Mouse (Mus musculus): ENCODE results near the gene Tns1.

Gene Tns1

DNA sequence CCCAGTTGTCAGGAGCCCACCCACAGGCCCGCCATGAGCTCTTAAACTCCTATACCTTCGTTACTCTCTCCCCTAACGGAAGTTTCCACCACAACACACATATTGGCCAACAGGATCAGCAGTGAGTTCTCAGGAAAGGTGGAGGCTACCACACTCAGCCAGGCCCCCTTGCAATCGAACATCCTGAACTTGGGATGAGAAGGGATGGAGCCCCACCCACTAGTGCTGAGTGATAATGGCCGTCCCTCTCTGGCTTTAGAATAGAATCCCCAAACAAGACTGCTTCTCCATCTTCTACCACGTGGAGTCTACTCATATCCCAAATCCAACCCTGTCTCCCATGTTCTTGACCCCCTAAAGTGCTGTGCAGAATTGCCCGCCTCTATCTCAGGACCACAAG lies 131.0 kb downstream of the Tns1 start:
- DNase-seq (ENCODE audit: low spot score in 2 of 2), result no peak

DNA sequence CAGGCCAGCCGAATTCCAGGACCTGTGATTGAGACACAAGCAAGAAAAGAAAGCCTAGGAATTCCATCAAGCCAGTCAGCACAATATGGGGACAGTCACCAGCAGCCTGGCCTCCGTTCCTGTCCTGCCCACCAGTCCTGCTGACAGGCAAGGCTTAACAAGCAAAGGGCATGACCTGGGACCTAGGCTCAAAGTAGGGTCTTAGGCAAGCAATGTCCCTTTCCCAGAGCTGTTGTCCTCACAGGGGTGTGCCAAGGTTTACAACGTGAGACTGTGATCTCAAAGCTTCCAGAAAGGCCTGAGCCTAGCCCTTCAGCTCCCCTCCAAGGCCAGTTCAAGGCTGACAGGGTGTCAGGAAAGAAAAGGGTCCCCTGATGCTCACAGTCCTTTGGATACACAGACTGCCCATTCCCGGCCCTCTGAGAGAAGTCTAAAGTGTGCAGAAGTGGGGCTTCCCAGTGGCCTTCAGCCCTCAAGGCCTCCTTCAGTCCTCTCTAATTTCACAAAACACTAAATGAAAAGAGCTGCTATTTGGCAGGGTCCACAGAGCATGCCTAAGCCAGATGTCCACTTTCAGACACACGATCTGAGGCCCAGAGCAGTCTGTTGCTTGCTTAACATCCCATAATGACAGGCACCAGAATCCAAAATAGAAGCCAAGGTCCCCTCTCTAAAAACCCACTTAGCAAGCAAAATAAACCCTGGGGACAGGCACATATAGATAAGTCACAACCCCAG lies 131.9 kb downstream of the Tns1 start:
- no peak for DNase-seq (ENCODE audit: low spot score in 2 of 2)

DNA sequence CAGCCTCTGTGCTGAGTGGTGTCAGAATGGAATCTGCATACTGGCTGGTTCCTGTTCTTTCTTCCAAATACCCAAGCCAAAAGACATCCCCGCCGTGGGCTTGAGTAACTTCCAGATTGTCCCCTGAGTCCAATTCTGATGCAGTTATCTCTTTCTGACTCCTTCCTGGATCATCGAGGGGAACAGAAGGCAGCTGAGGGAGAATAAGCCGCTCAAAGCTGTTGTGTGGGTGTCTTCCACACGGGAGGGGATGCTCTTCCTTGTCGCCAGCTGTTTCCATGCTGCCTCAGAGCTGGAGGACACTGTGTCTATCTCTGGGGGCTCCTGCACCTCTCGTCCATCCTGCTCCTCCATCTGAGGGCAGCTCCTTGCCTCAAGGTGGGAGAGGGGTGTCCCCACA lies 133.0 kb downstream of the Tns1 start:
- DNase-seq (ENCODE audit: low spot score in 2 of 2), result no peak

DNA sequence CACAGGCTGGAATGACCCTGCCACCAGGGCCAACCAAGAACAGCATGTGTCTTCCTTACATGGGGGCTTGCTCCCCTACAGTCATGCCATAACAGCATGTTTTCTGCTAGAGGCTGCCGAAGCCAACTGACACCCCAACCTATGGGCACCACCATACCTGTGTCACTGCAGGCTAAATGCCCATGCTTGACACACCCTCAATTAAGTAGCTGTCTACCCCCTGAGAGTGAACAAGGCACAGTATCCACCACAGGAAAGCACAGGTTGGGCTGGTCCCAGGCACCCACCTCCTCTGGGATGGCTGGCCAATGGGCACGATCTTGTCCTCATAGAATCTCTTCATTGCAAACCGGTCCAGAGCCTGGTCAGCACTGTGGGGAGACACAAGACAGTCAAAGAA lies 134.2 kb downstream of the Tns1 start:
- no peak for DNase-seq (ENCODE audit: low spot score in 2 of 2)

DNA sequence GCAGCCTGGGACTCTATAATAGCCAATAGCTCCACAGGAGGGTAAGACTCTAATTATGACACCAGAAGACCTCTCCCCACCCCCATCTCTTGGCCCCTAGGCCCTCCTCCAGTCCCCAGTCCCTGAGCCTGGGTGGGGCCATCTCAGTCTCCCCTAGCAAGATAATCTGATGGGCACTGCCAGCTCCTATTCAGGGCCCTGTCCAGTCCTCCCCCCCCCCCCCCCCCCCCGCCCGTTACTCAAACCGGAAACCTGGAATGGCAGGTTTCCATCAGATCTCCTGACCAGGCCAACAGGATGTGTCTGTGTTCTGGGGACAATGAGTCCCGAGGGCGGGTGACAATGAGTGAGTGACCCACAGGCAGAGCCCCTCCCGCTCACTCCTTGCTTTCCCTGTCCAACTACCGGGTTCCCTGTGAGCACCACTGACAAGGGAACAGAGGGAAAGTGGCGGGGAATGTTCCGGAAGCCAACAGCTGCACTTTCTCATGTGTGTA lies 136.5 kb downstream of the Tns1 start:
- no peak for DNase-seq (ENCODE audit: low spot score in 2 of 2)

DNA sequence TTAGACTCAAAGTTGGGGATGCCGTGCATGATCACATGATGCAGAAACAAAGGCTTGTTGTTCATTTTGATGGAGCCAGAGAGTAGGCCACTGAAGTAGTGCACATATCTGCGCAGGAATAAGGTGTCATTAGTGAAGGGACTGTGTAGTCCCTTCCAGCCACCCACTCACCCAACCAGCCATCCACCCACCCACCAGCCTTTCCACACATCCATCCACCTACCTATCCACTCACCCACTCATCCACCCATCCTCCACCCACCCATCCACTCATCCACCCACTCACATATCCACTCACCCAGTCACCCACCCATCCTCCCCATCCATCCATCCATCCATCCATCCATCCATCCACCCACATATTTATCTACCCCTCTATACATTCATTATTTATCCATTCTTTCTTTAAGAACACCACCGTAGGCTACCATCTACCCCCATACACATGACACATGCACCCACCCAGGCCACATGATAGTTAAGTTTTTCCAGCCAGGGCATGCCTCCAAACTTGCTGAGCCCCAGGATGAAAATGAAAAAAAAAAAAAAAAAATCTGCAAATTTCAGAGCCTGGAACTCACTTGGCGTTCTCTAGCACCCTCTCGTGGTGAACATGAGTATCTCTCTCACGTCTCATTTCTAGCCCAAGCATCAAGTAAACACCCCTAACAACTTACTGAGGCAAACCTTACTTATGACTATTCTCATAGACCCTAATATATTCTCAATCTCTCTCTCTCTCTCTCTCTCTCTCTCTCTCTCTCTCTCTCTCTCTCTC lies 137.8 kb downstream of the Tns1 start:
- no peak for DNase-seq (ENCODE audit: low spot score in 2 of 2)

DNA sequence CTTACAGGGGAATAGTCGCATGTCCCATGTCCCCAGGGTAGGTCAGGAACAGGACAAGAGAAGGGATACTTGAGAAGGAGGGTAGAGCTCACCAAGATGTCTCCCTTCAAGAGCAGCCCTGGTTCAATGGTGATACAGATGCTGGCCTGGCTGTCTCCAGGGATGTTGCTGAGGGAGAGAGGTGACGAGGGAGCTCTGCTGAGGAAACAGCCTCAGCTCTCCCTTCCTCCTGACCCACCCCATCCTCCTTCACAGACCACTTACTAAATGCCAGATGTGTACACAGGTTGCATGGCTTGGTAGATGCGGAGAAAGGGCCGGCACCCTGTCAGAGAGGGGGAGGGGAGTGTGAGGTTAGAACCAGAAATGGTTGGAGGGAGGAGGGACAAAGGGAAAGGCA lies 138.6 kb downstream of the Tns1 start:
- DNase-seq (ENCODE audit: low spot score in 2 of 2), result no peak

DNA sequence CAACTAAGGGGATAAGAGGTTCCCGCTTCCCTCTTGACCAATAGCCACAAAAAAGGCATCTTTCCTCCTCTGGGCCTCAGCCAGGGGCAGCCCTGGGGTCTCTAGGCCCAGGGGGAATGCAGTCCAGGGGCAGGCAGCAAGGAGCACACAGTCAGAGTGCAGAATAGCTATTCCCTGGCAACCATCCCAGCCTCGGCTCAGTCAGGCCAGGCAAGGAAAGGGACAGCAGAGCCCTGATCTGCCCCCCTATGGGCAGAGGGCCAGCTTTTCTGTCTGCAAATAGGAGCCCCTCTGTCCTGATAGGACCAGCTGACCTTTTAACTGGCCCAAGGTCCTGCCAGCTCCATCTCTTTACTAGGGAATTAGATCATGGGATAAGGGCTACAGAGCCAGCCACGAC lies 145.0 kb downstream of the Tns1 start:
- DNase-seq (ENCODE audit: low spot score in 2 of 2), result no peak

DNA sequence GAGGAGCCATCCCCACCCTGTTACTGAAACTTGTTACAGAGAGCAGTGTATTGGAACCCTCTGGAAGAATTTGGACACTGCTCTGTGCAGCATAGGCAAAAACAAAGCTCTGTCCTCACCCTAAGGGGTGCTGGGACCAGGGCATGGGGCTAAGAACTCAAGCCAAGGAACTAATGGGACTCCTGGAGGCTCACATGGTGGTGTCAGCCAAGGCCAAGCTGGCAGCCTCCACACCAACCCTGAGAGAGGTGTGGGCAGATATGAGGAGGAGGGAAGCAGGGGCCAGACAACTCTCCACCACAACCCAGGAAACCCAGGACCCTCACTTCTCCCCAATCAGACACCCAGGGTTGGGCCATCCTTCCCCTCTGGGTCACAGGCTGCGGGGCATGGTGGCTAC lies 145.7 kb downstream of the Tns1 start:
- DNase-seq (ENCODE audit: low spot score in 2 of 2), result no peak

DNA sequence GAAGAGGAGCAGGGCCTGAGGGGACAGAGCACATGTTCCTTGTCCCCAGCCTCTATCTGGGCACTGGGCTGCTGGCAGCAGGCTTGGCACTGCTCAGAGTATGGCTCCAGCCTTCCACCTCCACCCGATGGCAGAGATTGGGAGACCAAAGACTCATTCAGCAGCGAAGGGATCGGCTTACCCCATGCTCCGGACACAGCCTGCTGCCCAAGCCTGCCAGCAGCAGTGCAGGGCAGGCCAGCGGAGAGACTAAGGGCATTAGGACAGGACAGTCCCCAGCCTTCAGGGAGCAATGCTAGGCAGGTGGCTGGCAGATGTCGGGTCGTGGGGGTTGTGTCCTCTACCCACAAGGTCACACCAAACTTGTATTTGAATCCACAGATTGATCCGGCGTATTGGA lies 150.3 kb downstream of the Tns1 start:
- no peak for DNase-seq (ENCODE audit: low spot score in 2 of 2)

DNA sequence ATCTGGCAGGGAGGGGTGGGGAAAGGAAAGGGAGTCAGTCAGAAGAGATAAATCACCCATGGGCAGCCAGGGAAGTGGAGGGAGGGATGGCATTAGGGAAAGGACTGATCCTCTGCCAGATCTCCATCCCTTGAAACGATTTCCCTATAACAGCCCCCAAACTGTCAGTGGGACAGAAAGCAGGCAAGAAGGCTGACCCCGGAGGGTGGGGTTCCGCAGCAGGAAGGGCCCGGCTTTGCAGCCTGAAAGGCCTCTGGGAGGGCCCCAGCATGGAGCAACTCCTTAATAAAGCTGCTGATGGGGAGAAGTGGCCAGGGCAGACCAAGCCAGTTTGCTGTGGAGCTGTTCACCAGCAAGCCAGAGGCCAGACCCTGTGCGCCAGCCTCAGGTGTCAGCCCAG lies 151.5 kb downstream of the Tns1 start:
- DNase-seq (ENCODE audit: low spot score in 2 of 2), result no peak

DNA sequence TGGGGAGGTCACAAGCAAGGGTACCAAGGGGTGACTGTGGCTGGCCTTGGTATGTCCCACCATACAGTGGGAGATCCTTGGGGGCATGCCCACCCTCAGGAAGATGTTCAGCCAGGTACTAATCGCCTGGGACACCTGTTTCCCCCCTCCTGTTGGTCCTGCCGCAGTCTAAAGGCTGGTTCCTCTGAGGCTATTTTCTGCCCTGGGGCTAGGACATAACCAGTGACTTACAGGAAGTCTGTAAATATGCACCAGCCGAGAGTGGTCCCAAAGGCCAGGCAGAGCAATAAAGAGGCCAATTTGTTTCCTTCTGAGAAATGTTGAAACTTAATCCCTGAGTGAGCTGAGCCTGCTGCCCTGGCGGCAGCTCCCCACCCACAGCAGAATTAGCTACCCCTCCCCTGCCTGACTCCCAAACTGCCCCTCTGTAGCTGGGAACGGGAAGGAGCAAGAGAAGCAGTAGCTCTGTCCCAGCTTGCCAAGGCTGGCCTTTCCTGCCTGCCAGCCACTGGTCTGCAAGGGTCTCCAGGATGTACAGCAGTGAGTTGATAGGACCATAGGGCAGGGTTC lies 154.0 kb downstream of the Tns1 start:
- DNase-seq (ENCODE audit: low spot score in 2 of 2), result no peak

DNA sequence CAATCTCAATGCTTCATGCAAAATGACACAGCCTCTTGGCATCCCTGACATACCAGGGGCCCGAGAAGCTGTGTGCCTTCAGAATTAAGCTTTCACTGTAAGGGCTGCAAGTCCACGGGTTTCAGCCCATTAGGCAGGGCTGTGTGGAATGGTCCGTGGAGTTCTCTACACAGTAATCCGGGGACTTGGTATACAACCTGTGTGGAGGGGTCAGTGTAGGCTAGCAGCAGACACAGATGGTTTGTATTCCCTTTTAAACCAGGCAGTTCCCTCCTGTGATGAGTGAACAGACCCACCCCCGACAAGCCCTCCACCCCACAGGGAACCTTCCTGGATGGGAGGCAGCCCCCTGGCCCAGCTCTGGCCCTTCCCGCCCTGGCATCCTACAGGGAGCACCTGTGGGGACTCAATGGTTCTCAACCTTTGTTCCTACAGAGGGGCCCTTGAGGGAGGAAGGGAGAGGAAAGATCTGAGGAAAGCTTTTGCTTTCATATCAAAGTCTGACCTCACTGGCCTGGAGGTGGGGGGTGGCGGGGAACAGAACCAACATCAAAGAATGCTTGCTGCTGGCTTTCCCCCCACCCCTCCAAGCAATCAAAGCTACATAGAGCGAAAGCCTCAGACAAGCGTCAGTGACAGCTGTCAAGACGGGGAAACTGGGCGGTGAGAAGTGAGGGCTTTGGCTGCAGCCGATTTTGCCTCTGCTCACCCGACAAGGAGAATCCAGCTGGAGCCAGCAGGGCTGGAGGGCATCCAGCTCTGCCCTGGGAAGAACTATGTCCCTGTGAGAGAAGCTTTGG lies 155.3 kb downstream of the Tns1 start:
- DNase-seq (ENCODE audit: low spot score in 2 of 2), result no peak

DNA sequence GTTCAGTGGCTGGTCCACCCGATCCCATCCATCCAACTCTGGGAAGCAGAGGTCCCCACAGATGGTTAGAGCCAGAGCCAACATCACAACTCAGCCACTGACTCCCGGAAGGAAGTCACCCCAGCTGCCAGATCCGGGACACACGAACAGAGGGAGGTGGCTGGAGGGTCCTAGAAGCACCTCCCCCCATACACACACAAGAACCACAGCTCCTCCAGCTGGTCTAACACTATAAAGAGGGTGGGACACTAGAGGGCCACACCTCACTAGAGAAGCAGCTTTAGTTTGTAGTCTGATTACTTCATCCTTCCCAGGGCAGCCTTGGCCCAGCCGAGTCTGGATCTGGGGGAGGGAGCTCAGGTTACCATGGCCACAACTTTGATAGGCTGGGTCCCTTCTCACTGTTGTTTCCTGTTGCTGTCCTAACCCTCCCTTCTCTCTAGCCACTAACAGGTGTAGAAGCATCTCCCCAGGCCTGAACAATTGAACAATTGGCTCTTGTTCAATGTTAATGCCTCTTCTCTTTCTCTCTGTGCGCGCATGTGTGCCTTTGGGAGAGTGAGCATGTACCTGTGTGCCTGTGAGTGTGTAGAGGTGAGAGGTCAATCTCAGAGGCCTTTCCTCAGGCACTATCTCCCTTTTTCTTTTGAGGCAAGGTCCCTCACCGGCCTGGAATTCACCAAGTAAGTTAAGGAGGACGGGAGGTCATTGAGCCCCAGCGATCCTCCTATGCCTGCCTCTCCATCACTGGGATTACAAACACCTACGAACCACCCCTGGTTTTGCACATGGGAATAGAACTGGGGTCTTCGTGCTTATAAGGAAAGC lies 157.6 kb downstream of the Tns1 start:
- no peak for DNase-seq (ENCODE audit: low spot score in 2 of 2)

DNA sequence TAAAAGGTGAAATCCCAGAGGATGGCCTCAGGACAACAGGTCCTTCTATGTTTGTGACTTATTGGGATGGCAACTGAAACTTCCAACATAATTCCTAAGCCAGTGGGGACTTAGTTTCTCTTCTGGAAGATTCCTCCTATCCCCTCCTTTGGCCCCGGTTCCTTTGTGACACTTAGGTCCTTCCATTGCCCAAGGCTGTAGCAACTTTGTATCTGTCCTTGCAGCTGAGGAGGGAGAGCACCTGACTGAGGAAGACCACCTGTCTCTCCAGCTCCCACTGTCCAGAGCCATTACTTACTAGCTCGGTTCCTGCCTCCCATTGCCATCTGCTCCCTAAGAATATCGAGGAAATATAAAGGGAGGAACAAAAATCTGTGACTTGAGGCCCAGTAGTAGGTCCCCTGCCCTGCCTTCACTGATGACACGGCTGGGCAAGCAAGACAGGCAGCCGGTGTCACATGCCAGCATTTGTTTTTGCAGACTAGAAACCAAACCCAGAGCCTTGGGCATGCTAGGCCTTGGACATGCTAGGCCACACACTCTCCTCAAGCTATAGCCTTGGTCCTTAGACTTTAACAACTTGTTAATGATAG lies 160.0 kb downstream of the Tns1 start:
- no peak for DNase-seq (ENCODE audit: low spot score in 2 of 2)

DNA sequence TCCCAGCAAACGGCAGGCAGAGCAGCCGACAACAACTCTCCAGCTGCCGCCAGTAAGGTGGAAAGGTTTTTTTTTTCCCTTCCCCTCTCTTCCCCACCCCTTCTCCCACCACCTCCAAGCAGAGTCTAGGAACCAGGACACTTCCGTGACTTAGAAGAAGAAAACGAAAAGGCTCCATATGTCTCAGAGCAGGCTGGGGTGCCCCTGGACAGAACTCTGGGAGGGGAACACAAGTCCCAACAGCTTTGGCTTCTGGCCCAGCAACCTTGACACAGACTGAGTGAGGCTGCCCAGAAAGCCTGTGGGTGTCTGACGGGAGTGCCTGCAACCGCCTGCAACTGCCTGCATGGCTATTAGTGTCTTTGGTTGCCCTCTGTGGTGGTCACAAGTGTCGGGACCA lies 160.6 kb downstream of the Tns1 start:
- DNase-seq (ENCODE audit: low spot score in 2 of 2), result peak; percentile 37 to 48

DNA sequence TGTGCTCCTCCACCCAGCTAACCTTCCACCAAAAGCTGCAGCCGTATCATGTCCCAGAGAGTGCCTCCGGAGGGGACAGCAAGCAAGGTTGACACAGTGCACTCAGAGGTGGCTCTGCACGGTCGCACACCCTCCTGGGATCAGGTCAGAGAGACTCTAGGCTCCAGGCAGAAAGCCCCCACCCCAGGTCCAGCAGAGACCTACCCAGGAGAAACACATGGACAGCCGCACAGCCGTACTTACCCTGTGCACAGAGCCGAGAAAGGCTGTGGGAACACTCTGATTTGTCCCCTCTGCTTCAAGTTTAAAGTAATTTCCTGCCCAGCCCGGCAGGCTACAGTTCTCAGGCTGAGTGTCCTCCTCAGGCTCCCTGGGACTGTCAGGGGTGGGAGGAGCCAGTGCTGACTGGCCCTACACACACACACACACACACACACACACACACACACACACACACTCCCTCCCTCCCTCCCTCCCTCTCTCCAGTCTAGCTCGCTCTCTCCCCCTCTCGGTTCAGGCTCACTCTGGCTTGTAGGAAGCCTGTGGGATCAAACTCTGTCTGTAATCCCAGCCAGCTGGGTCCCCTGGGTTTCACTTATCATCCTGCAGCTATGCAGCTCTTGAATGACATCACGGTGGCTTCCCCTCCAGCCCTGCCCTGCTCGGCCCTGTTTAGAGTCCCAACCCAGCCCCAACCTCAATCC lies 161.4 kb downstream of the Tns1 start:
- peak in 1 of 2 experiments; percentile 69 for DNase-seq (ENCODE audit: low spot score in 2 of 2)

DNA sequence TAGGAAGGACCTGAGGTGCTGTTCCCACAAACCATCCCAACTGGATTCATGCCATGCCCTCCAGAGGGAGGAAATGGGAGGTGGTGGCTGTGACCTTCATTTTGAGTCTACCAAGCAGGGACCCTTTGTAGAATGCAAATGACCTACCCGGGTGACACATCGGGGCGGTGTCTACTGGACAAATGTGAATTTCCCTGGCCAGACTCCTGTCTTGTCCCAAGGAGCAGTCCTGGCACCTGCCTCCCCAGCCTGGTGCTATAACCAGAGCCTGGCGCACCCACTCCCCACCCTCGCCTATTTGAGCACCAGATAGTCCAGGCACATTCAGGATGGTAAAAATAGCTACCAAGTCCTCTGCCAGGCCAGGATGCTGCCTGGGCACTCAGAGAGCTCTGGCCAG lies 162.2 kb downstream of the Tns1 start:
- no peak for DNase-seq (ENCODE audit: low spot score in 2 of 2)

DNA sequence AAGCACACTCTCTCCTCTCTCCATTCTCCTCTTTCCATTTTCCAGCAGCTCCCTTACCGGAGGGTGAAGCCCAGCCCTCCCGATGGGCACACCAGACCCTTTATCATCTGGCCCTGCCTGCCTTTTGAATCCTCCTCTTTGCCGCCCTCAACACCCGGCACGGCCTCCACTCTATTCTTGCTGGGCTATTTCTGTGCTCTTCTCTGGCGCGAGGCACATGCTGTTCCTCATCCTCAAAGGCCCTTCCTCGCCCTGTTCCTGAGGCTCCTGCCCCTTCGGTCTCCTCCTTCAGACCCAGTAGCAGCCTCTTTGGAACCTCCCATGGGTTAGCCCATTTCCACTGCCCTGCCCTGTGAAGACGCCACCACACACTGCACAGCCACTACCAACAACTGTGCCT lies 164.5 kb downstream of the Tns1 start:
- no peak for DNase-seq (ENCODE audit: low spot score in 2 of 2)

DNA sequence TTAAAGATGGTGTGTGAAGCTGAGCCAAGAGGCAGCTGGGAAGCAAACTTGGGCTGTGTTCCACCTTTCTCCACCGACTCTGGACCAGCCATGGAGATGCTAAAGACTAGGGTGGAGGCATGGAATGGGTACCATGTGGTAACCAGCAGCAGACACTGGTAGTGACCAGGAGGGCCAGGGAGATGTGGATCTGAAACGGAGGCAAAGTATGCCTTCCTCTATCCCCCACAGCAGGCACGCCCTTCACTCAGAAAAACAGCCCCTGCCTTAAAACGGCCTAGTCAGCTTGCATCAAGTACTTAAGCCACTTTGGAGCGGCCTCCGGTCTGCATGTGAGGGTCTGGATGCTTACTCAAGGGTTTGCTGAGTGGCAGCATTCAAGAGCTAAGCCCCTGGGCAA lies 164.9 kb downstream of the Tns1 start:
- DNase-seq (ENCODE audit: low spot score in 2 of 2), result no peak

Data from urinary bladder, adult 18-20 months (tissue).